In the genomic region with DNA sequence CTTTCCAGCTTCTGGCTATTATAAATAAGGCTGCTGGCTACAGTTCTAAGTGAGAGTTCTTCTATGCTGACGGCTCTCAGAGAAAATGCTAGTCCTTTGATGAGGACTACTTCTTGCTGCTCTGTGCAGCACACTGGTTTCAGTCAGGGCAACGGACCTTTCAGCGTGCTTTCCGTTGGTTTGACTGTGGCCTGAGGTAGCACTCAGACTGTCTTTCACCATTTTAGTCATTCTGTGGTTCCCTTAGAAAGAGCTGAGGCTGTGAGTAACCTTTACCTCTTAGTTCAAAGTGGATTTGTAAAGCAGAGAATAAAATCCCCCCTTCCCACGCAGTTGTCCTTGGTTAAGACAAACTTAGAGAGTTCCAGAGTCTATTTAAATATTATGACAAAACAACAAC, we compare ENCODE assay signal across 30 mouse cellular contexts.
"Had no signal": no experiment of that assay in that cellular context is flagged by ENCODE, and none has a peak within 500 bp of the region (broad histone marks: within the 10 kb centered on the region; RNA-seq: fewer than 3 reads in every experiment).

No protein-coding gene starts in this region.

- H3K9me3 ChIP-seq: limb, embryonic 10.5 days; limb, embryonic 12.5 days; limb, embryonic 13.5 days; limb, embryonic 15.5 days; liver, embryonic 12.5 days; liver, embryonic 13.5 days; liver, embryonic 15.5 days; lung, embryonic 15.5 days; midbrain, embryonic 10.5 days; midbrain, embryonic 12.5 days; midbrain, embryonic 13.5 days; midbrain, embryonic 15.5 days had no signal

- H3K9ac ChIP-seq: limb, embryonic 12.5 days; limb, embryonic 13.5 days; limb, embryonic 15.5 days; liver, embryonic 12.5 days; liver, embryonic 13.5 days; liver, embryonic 14.5 days; liver, embryonic 15.5 days; liver, postnatal 0 days; lung, embryonic 14.5 days; lung, embryonic 15.5 days; midbrain, embryonic 12.5 days; midbrain, embryonic 13.5 days; midbrain, embryonic 15.5 days had no signal

- H3K4me1 ChIP-seq: limb, embryonic 10.5 days; limb, embryonic 12.5 days; liver, embryonic 12.5 days; liver, embryonic 13.5 days; liver, embryonic 15.5 days; lung, embryonic 15.5 days; megakaryocyte, embryonic 14.5 days; midbrain, embryonic 10.5 days; midbrain, embryonic 12.5 days; midbrain, embryonic 13.5 days; midbrain, embryonic 15.5 days had no signal

- H3K27ac ChIP-seq: limb, embryonic 10.5 days; limb, embryonic 12.5 days; limb, embryonic 13.5 days; limb, embryonic 15.5 days; liver, embryonic 12.5 days; liver, embryonic 13.5 days; liver, embryonic 14.5 days; liver, embryonic 15.5 days; macrophage; midbrain, embryonic 10.5 days; midbrain, embryonic 12.5 days; midbrain, embryonic 13.5 days; midbrain, embryonic 15.5 days had no signal

- ATAC-seq: liver, embryonic 12.5 days; liver, postnatal 0 days; midbrain, embryonic 13.5 days; midbrain, embryonic 15.5 days; midbrain, embryonic 16.5 days had no signal

- DNase-seq: left cerebral cortex, postnatal 4 days; liver; liver, embryonic 13.5 days; liver, postnatal 0 days; lung, adult 18-20 months; lung, adult 2 months; lung, embryonic 14.5 days; lung, postnatal 10 days; lung, postnatal 14 days; lung, postnatal 36 days; lung, postnatal 4 days; midbrain, embryonic 14.5 days had no signal

- H3K4me2 ChIP-seq: limb, embryonic 12.5 days; limb, embryonic 13.5 days; limb, embryonic 15.5 days; liver, embryonic 11.5 days; liver, embryonic 12.5 days; liver, embryonic 13.5 days; liver, embryonic 15.5 days; lung, embryonic 14.5 days; lung, embryonic 15.5 days; midbrain, embryonic 11.5 days; midbrain, embryonic 12.5 days; midbrain, embryonic 13.5 days; midbrain, embryonic 15.5 days had no signal

- H3K36me3 ChIP-seq: limb, embryonic 10.5 days; limb, embryonic 12.5 days; limb, embryonic 13.5 days; limb, embryonic 15.5 days; liver, embryonic 12.5 days; liver, embryonic 13.5 days; liver, embryonic 15.5 days; lung, embryonic 15.5 days; midbrain, embryonic 10.5 days; midbrain, embryonic 12.5 days; midbrain, embryonic 13.5 days; midbrain, embryonic 15.5 days had no signal

- H3K4me3 ChIP-seq: limb, embryonic 10.5 days; limb, embryonic 12.5 days; limb, embryonic 13.5 days; limb, embryonic 15.5 days; liver, embryonic 12.5 days; liver, embryonic 13.5 days; liver, embryonic 15.5 days; lung, embryonic 15.5 days; megakaryocyte, embryonic 14.5 days; midbrain, embryonic 10.5 days; midbrain, embryonic 12.5 days; midbrain, embryonic 13.5 days; midbrain, embryonic 15.5 days; myocyte had no signal

- H3K27me3 ChIP-seq: limb, embryonic 12.5 days; limb, embryonic 13.5 days; limb, embryonic 15.5 days; liver, embryonic 12.5 days; liver, embryonic 13.5 days; liver, embryonic 15.5 days; lung, embryonic 15.5 days; midbrain, embryonic 12.5 days; midbrain, embryonic 13.5 days; midbrain, embryonic 15.5 days had no signal
